Mouse (Mus musculus): Measurements from ENCODE around the gene Efcab6. TPM values are rescaled to one million over a fixed set of nuclear protein-coding genes. Genes with fewer than 3 reads are reported as not detected.

The Efcab6 gene
- polyA plus RNA-seq, 1 experiment: not detected

DNA sequence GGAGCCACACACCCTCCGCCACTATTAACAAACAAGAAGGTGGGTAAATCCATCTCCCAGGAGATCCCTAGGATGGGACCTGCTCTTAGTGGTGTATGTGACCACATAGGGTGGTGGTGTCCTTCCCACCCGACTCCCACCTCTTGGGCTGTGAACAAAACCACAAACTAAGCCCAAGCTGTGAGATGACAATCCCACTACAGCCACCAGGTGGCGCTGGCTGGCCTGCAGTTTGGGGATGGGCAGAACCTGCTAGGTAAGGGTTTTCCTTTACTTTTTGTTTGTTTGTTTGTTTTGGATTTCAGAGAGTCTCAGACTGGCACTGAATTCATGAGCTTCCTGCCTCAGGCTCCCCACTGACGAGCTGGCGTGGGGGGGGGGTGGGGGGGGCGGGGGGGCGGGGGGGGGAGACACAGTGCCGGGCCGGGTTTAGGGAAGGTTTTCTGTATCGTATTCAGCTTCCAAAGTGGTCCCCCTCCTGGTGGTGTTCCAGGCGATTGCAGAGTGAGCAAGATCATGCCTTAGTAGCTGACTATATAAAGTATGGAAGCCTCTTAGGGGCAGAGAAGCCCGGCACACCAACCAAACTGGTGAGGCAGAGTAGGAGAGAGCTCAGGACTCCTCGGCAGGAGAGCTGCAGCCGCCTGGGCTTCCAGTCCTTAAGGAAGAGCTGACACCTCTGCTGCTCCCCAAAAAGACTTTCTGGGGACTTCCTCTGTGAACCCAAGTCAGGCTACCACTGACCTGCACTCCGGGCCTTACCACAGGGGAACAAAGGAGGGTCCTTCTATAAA lies 8.9 kb upstream of the Efcab6 start:
- no peak overlapping the region for H3K4me3 ChIP-seq (ENCODE audit: insufficient read depth, low read depth, low read length)
- H3K4me1 ChIP-seq (ENCODE audit: control insufficient read depth, insufficient read depth, insufficient read length, low read length): no peaks in the 10 kb centered on the region
- no peak overlapping the region for H3K27ac ChIP-seq (replicated peaks; ENCODE audit: low read depth, low read length)

DNA sequence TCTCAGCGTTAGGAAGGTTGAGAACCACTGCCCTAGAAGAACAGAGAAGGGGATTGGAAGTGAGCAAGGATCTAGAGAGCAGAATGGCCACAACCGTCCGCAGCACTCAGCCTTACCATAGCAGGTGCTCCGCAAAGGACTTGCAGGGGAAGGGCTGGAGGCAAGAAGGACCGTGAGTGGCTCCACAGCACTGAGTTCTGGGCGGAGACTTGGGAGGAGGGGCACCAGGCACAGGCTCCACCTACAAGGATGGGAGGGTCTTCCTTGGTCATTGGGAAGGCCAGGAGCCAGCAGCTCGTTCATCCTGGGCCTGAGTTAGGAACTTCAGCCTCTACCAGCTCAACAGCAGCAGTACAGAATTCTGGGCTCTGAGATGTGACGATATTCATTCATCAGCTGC lies 7.9 kb upstream of the Efcab6 start:
- Histone ChIP-seq H3K4me3 (ENCODE audit: insufficient read depth, low read depth, low read length) (no peak overlapping the region), H3K4me1 (ENCODE audit: control insufficient read depth, insufficient read depth, insufficient read length, low read length) (no peaks in the 10 kb centered on the region), H3K27ac (replicated peaks; ENCODE audit: low read depth, low read length) (no peak overlapping the region)

DNA sequence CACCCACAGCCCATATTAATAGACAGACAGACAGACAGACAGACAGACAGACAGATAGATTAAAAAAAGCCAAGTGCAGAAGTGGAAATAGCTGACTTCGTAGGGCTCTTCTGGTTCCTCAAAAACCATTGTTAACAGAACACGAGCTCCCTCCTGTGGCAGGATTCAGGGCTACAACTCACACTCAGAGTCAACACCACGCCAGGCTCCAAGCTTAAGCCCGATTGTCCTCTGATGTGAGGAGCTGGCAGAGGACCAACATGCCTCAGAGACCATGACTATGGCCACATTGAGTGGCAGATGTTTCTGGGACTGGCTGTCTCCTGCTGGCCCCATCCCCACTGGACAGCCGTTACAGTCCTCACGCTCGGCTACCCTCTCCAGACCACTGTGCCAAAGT lies 7.0 kb upstream of the Efcab6 start:
- H3K27ac ChIP-seq (replicated peaks; ENCODE audit: low read depth, low read length): no peak overlapping the region
- H3K4me1 ChIP-seq (ENCODE audit: control insufficient read depth, insufficient read depth, insufficient read length, low read length): no peaks in the 10 kb centered on the region
- H3K4me3 ChIP-seq (ENCODE audit: insufficient read depth, low read depth, low read length): no peak overlapping the region

DNA sequence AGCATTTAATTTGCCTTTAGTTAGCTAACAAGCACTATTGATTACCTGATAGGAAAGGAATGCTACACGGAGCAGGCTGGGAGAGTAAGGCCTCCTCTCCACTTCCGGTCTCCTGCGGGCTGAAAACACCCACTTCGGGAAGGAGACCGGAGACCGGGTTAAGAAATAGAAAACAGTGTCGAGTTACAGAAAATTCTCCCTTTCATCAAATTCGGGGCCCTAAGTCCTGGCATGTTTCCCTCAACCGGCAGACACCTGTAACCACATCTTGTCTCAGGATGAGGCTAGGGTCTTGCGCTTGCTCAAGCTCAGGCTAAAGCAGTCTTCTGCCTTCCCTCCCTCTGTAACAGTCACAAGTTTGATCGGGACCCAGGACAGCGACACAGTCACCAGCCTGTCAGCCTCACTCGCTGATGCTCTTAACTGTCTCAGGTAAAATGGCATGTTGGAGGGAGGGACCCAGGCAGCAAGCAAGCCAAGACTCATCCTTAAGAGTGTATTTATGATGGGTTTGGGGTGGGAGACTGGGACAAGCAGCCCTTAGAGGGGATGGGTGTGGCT lies 5.0 kb upstream of the Efcab6 start:
- H3K27ac ChIP-seq (replicated peaks; ENCODE audit: low read depth, low read length): no peak overlapping the region
- H3K4me1 ChIP-seq (ENCODE audit: control insufficient read depth, insufficient read depth, insufficient read length, low read length): no peaks in the 10 kb centered on the region
- H3K4me3 ChIP-seq (ENCODE audit: insufficient read depth, low read depth, low read length): no peak overlapping the region

DNA sequence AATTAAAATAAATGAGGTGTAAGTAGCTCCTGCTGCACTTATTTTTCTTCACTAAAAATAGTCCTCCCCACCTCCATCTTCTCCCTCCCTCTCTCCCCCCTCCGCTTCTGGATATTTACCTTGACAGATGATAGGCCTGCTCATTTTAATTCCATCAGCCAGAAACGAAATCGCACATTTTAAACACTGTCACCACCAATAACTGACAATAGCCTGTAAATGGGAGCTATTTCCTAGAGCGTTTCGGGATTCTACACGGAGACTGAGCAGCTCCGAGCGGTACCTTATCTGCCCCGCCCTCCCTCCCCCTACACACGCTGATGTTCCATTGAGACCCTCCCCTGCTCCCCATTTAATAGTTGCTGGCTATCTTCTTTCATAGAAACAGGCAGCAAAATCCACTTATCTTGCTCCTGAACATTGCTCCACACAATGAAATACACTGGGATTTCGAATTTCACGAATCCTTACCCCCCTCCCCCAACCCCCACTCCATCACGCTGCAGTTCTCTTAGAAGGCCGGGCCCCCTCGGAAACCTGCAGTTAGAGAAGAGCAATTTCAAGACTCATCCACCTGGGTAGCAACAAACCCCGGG lies 4.4 kb upstream of the Efcab6 start:
- no peak overlapping the region for H3K4me3 ChIP-seq (ENCODE audit: insufficient read depth, low read depth, low read length)
- H3K4me1 ChIP-seq (ENCODE audit: control insufficient read depth, insufficient read depth, insufficient read length, low read length): no peaks in the 10 kb centered on the region
- no peak overlapping the region for H3K27ac ChIP-seq (replicated peaks; ENCODE audit: low read depth, low read length)

DNA sequence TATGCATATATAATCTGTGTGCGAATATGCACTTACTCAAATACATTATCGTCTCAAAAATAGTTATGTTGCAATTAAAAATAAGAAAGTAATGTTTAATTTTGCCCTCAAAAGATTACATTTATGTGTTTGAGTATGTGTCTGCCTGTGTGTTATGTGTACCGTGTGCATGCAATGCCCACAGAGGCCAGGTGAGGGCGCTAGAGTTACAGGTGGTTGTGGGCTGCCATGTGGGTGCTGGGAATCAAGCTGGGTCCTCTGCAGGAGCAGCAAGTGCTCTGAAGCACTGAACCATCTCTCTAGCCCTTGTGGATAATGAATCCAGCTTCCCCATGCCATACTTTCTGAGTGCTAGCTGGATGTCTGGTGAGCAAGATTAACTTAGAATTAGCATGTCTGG lies 522 bp upstream of the Efcab6 start:
- Histone ChIP-seq H3K4me3 (ENCODE audit: insufficient read depth, low read depth, low read length) (no peak overlapping the region), H3K4me1 (ENCODE audit: control insufficient read depth, insufficient read depth, insufficient read length, low read length) (no peaks in the 10 kb centered on the region), H3K27ac (replicated peaks; ENCODE audit: low read depth, low read length) (no peak overlapping the region)

DNA sequence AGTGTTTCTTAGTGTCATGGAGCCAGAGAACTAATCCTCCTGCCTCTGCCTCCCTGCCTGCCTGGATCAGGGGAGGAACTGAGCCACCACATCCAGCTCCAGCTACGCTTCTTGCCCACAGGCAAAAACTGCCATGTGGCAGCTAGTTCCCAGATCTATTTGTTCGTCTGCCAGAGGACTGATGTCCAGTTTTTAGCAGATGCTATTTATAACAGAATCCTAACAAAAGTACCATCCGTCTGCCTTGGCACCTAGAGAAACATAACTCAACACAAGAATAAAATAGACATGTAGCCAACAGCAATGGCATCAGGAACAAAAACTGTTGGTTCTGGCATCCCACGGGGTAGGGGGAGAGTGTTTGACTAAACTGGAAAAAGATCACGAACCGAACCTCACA lies 6.3 kb downstream of the Efcab6 start:
- Histone ChIP-seq H3K4me3 (ENCODE audit: insufficient read depth, low read depth, low read length) (no peak overlapping the region), H3K4me1 (ENCODE audit: control insufficient read depth, insufficient read depth, insufficient read length, low read length) (no peaks in the 10 kb centered on the region), H3K27ac (replicated peaks; ENCODE audit: low read depth, low read length) (no peak overlapping the region)

DNA sequence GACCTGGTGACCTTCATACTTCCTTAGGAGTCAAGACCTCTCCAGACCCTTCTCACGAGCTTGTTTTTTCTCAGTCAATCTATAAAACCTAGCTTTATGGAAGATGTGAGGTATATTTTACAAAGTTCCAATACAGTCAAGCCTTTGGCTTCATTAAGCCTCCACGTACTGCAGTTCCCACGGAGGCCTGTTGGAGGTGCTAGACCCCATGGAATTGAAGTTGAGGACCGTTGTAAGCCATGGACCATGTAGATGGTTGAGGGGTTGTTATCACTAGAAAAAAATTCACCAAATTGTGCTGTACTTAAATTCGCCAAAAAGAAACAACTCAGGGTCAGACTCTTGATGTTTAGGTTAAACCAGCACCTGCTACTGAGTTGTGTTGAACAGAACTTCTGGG lies 9.1 kb downstream of the Efcab6 start:
- Histone ChIP-seq H3K27ac (replicated peaks; ENCODE audit: low read depth, low read length) (no peak overlapping the region), H3K4me3 (ENCODE audit: insufficient read depth, low read depth, low read length) (no peak overlapping the region), H3K4me1 (ENCODE audit: control insufficient read depth, insufficient read depth, insufficient read length, low read length) (no peaks in the 10 kb centered on the region)

DNA sequence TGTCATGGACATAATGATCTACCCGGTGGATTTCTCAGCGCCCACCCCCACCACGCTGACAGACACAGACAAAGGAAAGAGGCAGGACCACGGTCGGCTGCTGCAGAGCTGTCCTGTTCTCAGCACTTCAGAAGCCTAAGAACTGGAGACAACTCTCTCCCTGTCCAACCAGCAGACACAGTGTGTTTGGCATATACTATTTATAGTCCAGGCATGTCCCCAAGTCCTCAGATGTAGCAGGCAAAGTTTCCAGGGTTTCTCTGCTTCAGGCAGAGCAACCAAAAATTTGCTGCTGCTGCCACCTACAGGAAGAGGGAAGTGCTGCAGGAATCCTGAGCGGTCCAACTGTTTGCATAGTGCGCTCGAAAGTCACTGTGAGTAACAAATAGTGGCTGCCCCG lies 11.3 kb downstream of the Efcab6 start:
- H3K4me3 ChIP-seq (ENCODE audit: insufficient read depth, low read depth, low read length): no peak overlapping the region
- H3K4me1 ChIP-seq (ENCODE audit: control insufficient read depth, insufficient read depth, insufficient read length, low read length): no peaks in the 10 kb centered on the region
- no peak overlapping the region for H3K27ac ChIP-seq (replicated peaks; ENCODE audit: low read depth, low read length)

DNA sequence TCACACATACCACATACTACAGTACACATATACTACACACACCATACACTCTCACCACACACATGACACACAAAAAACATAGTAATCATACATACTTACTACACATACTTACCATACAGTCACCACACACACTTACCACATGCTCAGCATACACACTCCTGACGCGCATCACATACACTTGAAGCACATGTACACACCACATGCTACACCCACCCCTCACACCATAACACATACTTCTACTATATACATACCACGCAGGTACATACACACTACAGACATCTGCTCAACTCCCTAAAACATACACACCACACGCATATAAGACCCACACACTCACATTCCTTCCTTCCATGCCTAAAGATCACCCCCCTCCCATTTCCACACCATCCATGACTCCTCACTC lies 11.9 kb downstream of the Efcab6 start:
- Histone ChIP-seq H3K27ac (replicated peaks; ENCODE audit: low read depth, low read length) (no peak overlapping the region), H3K4me3 (ENCODE audit: insufficient read depth, low read depth, low read length) (no peak overlapping the region), H3K4me1 (ENCODE audit: control insufficient read depth, insufficient read depth, insufficient read length, low read length) (no peaks in the 10 kb centered on the region)

DNA sequence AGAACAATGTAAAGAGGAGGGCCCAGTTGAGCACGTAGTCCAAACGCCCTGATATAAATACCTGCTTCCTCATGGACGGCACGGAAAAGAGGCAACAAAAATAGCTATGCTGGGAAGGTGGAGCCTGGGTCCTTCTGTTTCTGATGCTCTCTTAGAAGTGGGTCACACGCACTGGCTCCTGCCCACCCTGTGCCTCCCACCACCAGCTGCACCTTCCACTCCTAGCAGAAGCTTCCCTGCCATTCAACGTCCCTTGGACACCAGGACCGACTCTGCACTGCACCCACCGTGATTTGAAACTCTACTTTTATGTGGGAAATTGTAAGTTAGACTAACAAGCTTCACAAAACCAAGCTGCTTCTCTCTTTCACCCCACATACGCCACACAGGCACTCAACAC lies 12.8 kb downstream of the Efcab6 start:
- no peaks in the 10 kb centered on the region for H3K4me1 ChIP-seq (ENCODE audit: control insufficient read depth, insufficient read depth, insufficient read length, low read length)
- no peak overlapping the region for H3K4me3 ChIP-seq (ENCODE audit: insufficient read depth, low read depth, low read length)
- no peak overlapping the region for H3K27ac ChIP-seq (replicated peaks; ENCODE audit: low read depth, low read length)

DNA sequence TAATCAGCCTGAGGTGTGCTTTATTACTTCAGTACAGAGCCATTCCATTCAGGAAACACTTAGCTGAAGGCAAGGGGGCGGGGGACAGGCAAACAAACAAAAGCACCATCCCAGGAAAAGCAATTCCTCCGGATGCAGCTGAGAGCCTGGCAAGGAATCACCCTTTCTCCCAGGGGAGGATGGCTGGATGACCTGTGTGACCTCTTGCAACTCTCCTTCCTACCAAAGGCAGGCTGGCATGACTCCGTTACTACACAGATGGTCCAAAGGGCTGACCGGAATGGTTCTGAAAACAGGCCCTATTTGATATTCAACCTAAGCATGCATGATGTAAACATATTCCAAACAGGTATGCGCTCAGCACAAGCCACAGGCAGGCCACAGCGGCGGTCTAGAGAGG lies 15.6 kb downstream of the Efcab6 start:
- no peak overlapping the region for H3K4me3 ChIP-seq (ENCODE audit: insufficient read depth, low read depth, low read length)
- no peaks in the 10 kb centered on the region for H3K4me1 ChIP-seq (ENCODE audit: control insufficient read depth, insufficient read depth, insufficient read length, low read length)
- H3K27ac ChIP-seq (replicated peaks; ENCODE audit: low read depth, low read length): no peak overlapping the region

DNA sequence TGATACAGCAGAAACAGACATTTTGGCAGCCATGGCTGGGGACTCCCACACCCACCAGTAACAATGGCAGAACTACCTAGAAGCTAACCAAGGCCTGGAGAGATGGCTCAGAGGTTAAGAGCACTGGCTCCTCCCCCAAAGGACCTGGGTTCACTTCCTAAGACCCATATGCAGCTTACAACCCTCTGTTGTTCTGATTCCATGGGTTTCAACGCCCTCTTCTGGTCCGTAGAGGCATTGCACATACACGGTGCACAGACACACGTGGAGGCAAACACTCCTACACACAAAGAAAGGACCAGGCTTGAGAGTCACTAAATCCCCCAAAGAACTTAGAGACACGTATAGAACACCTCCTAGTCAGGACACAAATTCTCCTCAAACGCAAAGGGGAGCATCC lies 19.6 kb downstream of the Efcab6 start:
- Histone ChIP-seq H3K4me3 (ENCODE audit: insufficient read depth, low read depth, low read length) (no peak overlapping the region), H3K27ac (replicated peaks; ENCODE audit: low read depth, low read length) (no peak overlapping the region), H3K4me1 (ENCODE audit: control insufficient read depth, insufficient read depth, insufficient read length, low read length) (no peaks in the 10 kb centered on the region)

DNA sequence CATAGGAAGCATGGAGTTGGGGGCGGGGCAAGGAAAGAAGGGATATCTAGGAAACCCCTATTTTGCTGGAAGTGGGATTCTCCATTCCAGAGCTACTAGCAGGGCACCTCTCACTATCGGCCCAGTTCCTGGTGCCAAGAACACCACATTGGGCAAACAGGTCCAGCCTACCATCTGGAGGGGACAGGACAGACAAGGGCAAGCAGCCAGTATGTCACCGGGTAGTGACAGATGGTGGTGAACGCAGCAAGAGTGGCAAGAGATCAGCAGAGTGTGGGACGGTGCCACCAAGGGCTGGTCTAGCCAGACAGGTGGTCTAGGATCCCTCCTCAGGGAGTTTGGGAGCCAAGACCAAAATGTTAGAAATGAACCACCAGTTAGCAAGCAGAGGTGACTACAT lies 28.1 kb downstream of the Efcab6 start:
- no peak overlapping the region for H3K27ac ChIP-seq (replicated peaks; ENCODE audit: low read depth, low read length)

DNA sequence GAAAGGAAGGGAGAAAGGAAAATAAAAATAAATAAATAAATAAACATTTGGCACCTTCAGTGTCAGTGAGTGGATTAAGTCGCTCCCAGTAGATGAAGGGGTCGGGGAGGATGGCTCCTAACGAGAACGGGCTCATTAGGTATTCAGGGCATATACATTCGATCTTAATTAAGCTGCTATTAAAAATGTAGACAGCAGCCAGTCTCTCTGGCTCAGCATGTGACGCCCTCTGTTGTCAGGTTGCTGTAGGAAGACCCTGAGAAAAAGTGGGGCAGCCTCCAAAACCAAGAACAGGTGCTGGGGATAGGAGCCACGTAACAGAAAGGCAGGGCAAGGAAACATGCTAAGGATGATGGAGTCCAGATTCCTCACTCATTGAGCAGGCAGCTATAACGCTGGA lies 39.5 kb downstream of the Efcab6 start:
- no peaks in the 10 kb centered on the region for H3K4me1 ChIP-seq (ENCODE audit: control insufficient read depth, insufficient read depth, insufficient read length, low read length)
- no peak overlapping the region for H3K4me3 ChIP-seq (ENCODE audit: insufficient read depth, low read depth, low read length)
- H3K27ac ChIP-seq (replicated peaks; ENCODE audit: low read depth, low read length): no peak overlapping the region

More for the DNA sequence above, 28.1 kb downstream of the Efcab6 start:
- Histone ChIP-seq H3K4me3 (ENCODE audit: insufficient read depth, low read depth, low read length) (no peak overlapping the region), H3K4me1 (ENCODE audit: control insufficient read depth, insufficient read depth, insufficient read length, low read length) (no peaks in the 10 kb centered on the region)

DNA sequence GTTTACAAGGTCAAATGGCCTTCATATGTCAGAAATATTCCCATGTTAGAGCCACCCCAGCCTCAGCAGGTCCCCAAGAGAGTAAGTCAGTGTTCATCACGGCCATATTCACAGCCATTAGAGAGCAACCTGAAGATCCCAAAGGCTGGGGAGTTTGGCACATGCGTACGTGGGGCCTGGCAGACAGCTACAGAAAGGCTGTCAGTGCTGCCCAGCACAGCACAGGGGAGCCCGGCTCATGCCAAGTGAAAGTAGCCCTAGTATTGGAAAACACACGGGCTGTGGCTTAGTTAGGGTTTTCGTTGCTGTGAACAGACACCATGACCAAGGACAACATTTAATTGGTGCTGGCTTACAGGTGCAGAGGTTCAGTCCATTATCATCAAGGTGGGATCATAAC lies 40.3 kb downstream of the Efcab6 start:
- H3K27ac ChIP-seq (replicated peaks; ENCODE audit: low read depth, low read length): no peak overlapping the region
- no peaks in the 10 kb centered on the region for H3K4me1 ChIP-seq (ENCODE audit: control insufficient read depth, insufficient read depth, insufficient read length, low read length)
- no peak overlapping the region for H3K4me3 ChIP-seq (ENCODE audit: insufficient read depth, low read depth, low read length)

Data from brown adipose tissue, adult 24 weeks (tissue).